Mouse (Mus musculus) forebrain, embryonic 13.5 days (tissue): ENCODE measurements around the gene C2cd5. TPM values are rescaled to one million over a fixed set of nuclear protein-coding genes. Genes with fewer than 3 reads are reported as not detected.

ENCODE experiments used
- ATAC-seq: fragments of 200-750 bp; cut with Nextera tagmentation; 2 replicates; pipeline ENCODE4 v1.8.0; 2017
- H3K27ac ChIP-seq: fragments of 300-500 bp; sonication (generic); 2 replicates; pipeline ENCODE4 v1.5.1; 2015; ENCODE audit warnings: inconsistent platforms, mild to moderate bottlenecking, moderate library complexity
- H3K27me3 ChIP-seq: fragments of 300-500 bp; sonication (generic); 2 replicates; pipeline ENCODE4 v1.6.1; 2015; ENCODE audit warnings: mild to moderate bottlenecking, inconsistent platforms
- H3K36me3 ChIP-seq: fragments of 300-500 bp; sonication (generic); 2 replicates; pipeline ENCODE4 v1.6.1; 2015; ENCODE audit warnings: mild to moderate bottlenecking, inconsistent platforms; ENCODE audit not compliant: poor library complexity, severe bottlenecking
- H3K4me1 ChIP-seq: fragments of 300-500 bp; sonication (generic); 2 replicates; pipeline ENCODE4 v1.6.1; 2015; ENCODE audit warnings: inconsistent platforms
- H3K4me2 ChIP-seq: fragments of 300-500 bp; sonication (generic); 2 replicates; pipeline ENCODE4 v1.6.1; 2015; ENCODE audit warnings: inconsistent platforms, mild to moderate bottlenecking, moderate library complexity
- H3K4me3 ChIP-seq: fragments of 300-500 bp; sonication (generic); 2 replicates; pipeline ENCODE4 v1.5.1; 2015; ENCODE audit warnings: mild to moderate bottlenecking, inconsistent platforms
- H3K9ac ChIP-seq: fragments of 300-500 bp; sonication (generic); 2 replicates; pipeline ENCODE4 v1.6.1; 2015; ENCODE audit warnings: mild to moderate bottlenecking, inconsistent platforms
- H3K9me3 ChIP-seq: fragments of 300-500 bp; sonication (generic); replicated peaks from 2 replicates; pipeline ENCODE4 v1.6.1; 2016; ENCODE audit warnings: inconsistent platforms
- WGBS: fragments of 180-500 bp; shearing (Covaris S2); methylation state at CpG from one replicate; pipeline ENCODE4 v1.1.7; 2015; 5-methylcytosine and 5-hydroxymethylcytosine counted together
- polyA plus RNA-seq: library from polyadenylated mRNA; unstranded; fragments of >200 nt; fragmentation: Nextera tagmentation; extraction: Ambion mirVana; gene quantifications from 2 replicates; pipeline ENCODE4 v1.2.1, GENCODE M21; 2015

The C2cd5 gene
- polyA plus RNA-seq, 1 experiment from 2014 or later = 37.1 TPM

DNA sequence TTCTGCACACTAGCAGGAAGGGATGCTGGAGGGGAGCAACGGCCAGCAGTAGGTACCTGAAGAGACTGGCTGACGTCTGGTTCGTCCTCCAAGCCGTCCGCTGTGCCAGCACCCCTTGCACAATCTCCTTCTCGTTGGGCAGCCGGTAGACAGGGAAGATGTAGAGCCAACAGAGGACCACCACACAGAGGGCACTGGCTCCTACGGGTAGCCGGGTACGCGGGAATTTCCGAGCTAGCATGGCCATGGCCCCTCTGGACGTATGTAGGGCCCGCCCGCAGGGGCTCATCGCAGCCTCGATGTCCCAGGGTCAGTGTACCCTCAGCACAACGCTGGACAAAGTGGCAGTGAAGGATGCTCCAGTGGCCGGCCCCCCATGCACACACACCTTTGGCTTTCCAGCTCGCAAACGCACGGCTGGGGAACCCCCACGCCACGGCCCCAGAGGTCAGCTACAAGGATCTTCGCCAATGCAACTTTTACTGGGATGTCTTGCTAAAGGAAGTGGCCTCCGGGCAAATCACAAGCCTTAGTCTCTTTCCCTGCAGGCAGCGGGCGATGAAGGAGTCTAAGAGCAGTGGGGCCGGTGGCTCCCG, 136.4 kb downstream of the C2cd5 start:
- 18% methylated on average over 29 of the region's 30 CpGs for WGBS
- Histone ChIP-seq H3K4me3 (peak overlapping the region; percentile 69), H3K27ac (peak overlapping the region; percentile 96), H3K36me3 (peaks cover 3% of the 10 kb centered on the region; the same call in 1 of the 2 replicates), H3K4me1 (peaks cover 32% of the 10 kb centered on the region), H3K9me3 (no peaks in the 10 kb centered on the region), H3K9ac (peak overlapping the region; percentile 84), H3K4me2 (peak overlapping the region; percentile 75), H3K27me3 (no peaks in the 10 kb centered on the region)
- ATAC-seq = no peak

DNA sequence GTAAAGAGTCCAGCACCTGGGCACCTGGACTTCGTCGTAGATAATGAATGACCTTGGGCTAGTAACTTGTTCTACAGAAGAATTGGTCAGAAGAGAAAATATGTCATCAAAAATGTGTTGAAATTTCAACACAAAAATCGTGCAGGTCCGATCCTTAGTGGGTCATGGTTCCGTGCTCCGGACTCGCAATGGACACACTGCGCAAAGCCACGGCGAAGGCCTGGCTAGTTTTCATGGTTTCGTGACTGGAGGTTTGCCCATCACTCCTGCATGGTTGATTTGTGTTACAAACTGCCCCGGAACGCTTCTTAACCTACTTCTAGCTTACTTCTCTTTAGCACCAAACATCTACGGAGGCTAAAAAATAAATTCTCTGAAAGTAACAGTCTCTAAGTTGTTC, 137.1 kb downstream of the C2cd5 start:
- H3K4me3 ChIP-seq = peak overlapping the region; percentile 69
- ATAC-seq = no peak
- H3K27me3 ChIP-seq = no peaks in the 10 kb centered on the region
- WGBS = 93% methylated on average over 14 of the region's 14 CpGs
- peak overlapping the region; percentile 84; the same call in 1 of the 2 replicates for H3K9ac ChIP-seq
- H3K36me3 ChIP-seq = peaks cover 3% of the 10 kb centered on the region; the same call in 1 of the 2 replicates
- no peaks in the 10 kb centered on the region for H3K9me3 ChIP-seq
- H3K4me2 ChIP-seq = peak overlapping the region; percentile 75
- no peak overlapping the region for H3K27ac ChIP-seq
- peaks cover 32% of the 10 kb centered on the region for H3K4me1 ChIP-seq

DNA sequence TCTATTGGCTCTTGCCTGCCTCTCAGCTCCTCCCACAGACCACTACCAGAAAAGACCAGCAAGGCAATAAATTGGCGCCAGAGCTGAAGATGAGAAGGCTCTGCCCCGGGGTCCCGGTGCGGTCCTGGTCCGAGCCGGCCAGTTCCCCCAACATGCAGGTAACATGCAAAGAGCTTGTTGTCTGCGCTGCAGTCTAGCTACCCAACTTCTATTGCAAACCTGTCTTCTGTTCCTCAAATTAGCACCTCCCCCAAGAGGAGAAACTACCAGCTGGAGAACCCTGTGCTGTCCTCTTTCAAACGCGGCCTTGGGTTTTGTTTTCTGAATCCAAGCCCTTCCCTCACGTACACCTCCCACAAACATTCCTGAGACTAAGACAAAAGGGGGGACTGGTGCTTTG, 137.5 kb downstream of the C2cd5 start:
- Histone ChIP-seq H3K27me3 (no peaks in the 10 kb centered on the region), H3K36me3 (peaks cover 3% of the 10 kb centered on the region; the same call in 1 of the 2 replicates), H3K9ac (no peak overlapping the region), H3K9me3 (no peaks in the 10 kb centered on the region), H3K4me1 (peaks cover 32% of the 10 kb centered on the region), H3K27ac (no peak overlapping the region), H3K4me2 (peak overlapping the region; percentile 75), H3K4me3 (peak overlapping the region; percentile 69)
- no peak for ATAC-seq
- 84% methylated on average over 10 of the region's 10 CpGs for WGBS

DNA sequence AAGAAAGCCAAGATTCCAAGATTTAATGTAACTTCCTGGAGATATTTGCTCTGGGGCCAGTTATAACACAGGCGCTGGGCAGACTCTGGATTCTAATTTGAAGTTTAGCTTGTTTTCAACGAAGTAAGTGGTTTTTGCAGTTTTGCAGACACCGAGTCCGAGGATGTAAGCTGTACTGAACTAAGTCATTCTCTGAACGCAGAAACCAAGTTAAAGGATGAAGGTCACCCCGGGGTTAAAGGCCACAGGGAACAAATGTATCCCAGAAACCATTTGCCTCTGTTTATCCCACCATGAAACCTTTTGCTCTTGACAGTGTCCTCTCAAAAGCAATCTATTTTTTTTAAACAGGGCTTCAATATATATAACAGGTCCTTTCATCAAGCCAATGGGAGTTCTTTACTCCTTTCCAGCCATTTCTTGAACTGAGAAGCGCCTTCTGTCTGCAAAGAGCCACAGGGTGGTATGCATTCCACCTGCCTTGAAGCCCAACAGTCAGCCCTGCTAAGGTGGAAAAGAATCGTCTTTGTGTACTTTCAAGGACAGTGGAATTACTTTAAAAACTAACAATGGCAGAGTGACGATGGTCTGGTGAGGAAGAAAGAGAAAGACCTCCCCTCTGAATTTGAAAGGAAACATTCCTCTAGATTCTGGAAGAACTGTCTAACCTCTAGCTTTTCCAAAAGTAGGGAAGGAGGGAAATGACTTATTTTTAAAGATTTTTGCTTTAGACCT, 138.1 kb downstream of the C2cd5 start:
- H3K36me3 ChIP-seq = peaks cover 3% of the 10 kb centered on the region; the same call in 1 of the 2 replicates
- 77% methylated on average over 9 of the region's 9 CpGs for WGBS
- no peaks in the 10 kb centered on the region for H3K9me3 ChIP-seq
- no peak overlapping the region for H3K9ac ChIP-seq
- H3K27ac ChIP-seq = no peak overlapping the region
- H3K27me3 ChIP-seq = no peaks in the 10 kb centered on the region
- H3K4me3 ChIP-seq = peak overlapping the region; percentile 69; the same call in 1 of the 2 replicates
- ATAC-seq = no peak
- peaks cover 32% of the 10 kb centered on the region for H3K4me1 ChIP-seq
- H3K4me2 ChIP-seq = peak overlapping the region; percentile 75

Other genes with a start within 250 kb of the C2cd5 start
- gene St8sia1, start 135.7 kb downstream of the C2cd5 start, polyA plus RNA-seq = 4.2 and 4.8 TPM in 2 replicates
- gene Etnk1, start 67.1 kb upstream of the C2cd5 start, polyA plus RNA-seq = 22.6 and 24.7 TPM in 2 replicates